Mouse (Mus musculus): ENCODE results near the gene Rps8.

GRCm38 (mm10) chr4:117110985-117111384 is 45.1 kb downstream of the Rps8 start:
- no peak for TF ChIP-seq CTCF (conservative IDR thresholded peaks at IDR 0.05; ENCODE audit: insufficient read depth, insufficient read length, low read depth, low read length)
- no peak for TF ChIP-seq POLR2A (IDR thresholded peaks at IDR 0.05; ENCODE audit: low read depth, low read length)

Measured in kidney, adult 2 months (tissue).